ENCODE assay signal across 8 mouse cellular contexts in genomic region chr9:42944536-42945006, GRCm38 (mm10). TPM values are rescaled to one million over a fixed set of nuclear protein-coding genes. Genes with fewer than 3 reads are reported as not detected.
DNase-seq lines count a peak whose midpoint lies in the region; ATAC-seq and TF ChIP-seq lines count a peak whose summit lies in the region.

No protein-coding gene starts in this region.

- H3K36me3 ChIP-seq in C2C12 (ENCODE audit: control insufficient read depth, insufficient read depth), result no peaks in the 10 kb centered on the region
- no peaks in the 10 kb centered on the region for H3K36me3 ChIP-seq in heart, embryonic 14.5 days (ENCODE audit: control insufficient read depth, insufficient read depth, low read length)
- H3K36me3 ChIP-seq in liver, embryonic 13.5 days, result no peaks in the 10 kb centered on the region
- H3K36me3 ChIP-seq in stomach, embryonic 15.5 days, result no peaks in the 10 kb centered on the region

- peak; percentile 75 for ATAC-seq in heart, embryonic 14.5 days (ENCODE audit: insufficient number of reproducible peaks, insufficient read depth, low FRiP score, low read depth)
- ATAC-seq in liver, embryonic 13.5 days (ENCODE audit: low read depth), result peak; percentile 82
- ATAC-seq in stomach, embryonic 15.5 days (ENCODE audit: insufficient read depth, low FRiP score, low read depth), result peak; percentile 81

- H3K4me3 ChIP-seq in C2C12 (ENCODE audit: insufficient read depth, poor library complexity, severe bottlenecking), result peak overlapping the region; percentile 2
- peak overlapping the region; percentile 62 to 65 for H3K4me3 ChIP-seq in heart, embryonic 14.5 days (ENCODE audit: control insufficient read depth in 1 of 2, insufficient read depth in 1 of 2, low read depth in 1 of 2, low read length in 2 of 2)
- peak overlapping the region; percentile 61 for H3K4me3 ChIP-seq in liver, embryonic 13.5 days (replicated peaks)
- H3K4me3 ChIP-seq in stomach, embryonic 15.5 days (replicated peaks), result peak overlapping the region; percentile 72

- no peak overlapping the region for H3ac ChIP-seq in C2C12 (ENCODE audit: control insufficient read depth, insufficient read length, low read depth)

- H3K79me3 ChIP-seq in C2C12 (ENCODE audit: low read depth), result no peaks in the 10 kb centered on the region

- peak; percentile 62 for DNase-seq in brain, embryonic 18.5 days (ENCODE audit: low read depth, low spot score)
- peak; percentile 30 for DNase-seq in fibroblast of lung, adult 2 months (ENCODE audit: low read depth)
- peak; percentile 89 for DNase-seq in kidney, postnatal 14 days
- peak; percentile 45 for DNase-seq in liver, embryonic 13.5 days
- peak; percentile 95 for DNase-seq in neural tube, embryonic 10.5 days (ENCODE audit: extremely low spot score, low spot score)

- H3K4me2 ChIP-seq in heart, embryonic 14.5 days (ENCODE audit: low read length), result peak overlapping the region; percentile 99
- H3K4me2 ChIP-seq in liver, embryonic 13.5 days, result peak overlapping the region; percentile 74
- H3K4me2 ChIP-seq in stomach, embryonic 15.5 days, result peak overlapping the region; percentile 100

- no peaks in the 10 kb centered on the region for H3K79me2 ChIP-seq in C2C12 (ENCODE audit: control insufficient read depth, insufficient read depth)

- H3K4me1 ChIP-seq in heart, embryonic 14.5 days (ENCODE audit: control insufficient read depth in 2 of 2, insufficient read depth in 2 of 2, low read length in 2 of 2), result peaks cover 2 to 10% of the 10 kb centered on the region in 2 experiments; a peak in 3 of 4 replicates
- no peaks in the 10 kb centered on the region for H3K4me1 ChIP-seq in liver, embryonic 13.5 days (replicated peaks)
- peaks cover 9% of the 10 kb centered on the region; the same call in 1 of the 2 replicates for H3K4me1 ChIP-seq in stomach, embryonic 15.5 days

- H3K9ac ChIP-seq in heart, embryonic 14.5 days (ENCODE audit: low read length), result peak overlapping the region; percentile 74
- H3K9ac ChIP-seq in liver, embryonic 13.5 days, result peak overlapping the region; percentile 61; the same call in 1 of the 2 replicates
- H3K9ac ChIP-seq in stomach, embryonic 15.5 days, result peak overlapping the region; percentile 42; the same call in 1 of the 2 replicates

- no peaks in the 10 kb centered on the region for H3K9me3 ChIP-seq in heart, embryonic 14.5 days (ENCODE audit: control insufficient read depth, low read length)
- H3K9me3 ChIP-seq in liver, embryonic 13.5 days (replicated peaks), result no peaks in the 10 kb centered on the region
- H3K9me3 ChIP-seq in stomach, embryonic 15.5 days, result no peaks in the 10 kb centered on the region

- WGBS in heart, embryonic 14.5 days, result under 1% methylated on average over 51 of the region's 52 CpGs
- under 1% methylated on average over 52 of the region's 52 CpGs for WGBS in liver, embryonic 13.5 days (ENCODE audit: insufficient replicate concordance)
- WGBS in stomach, embryonic 15.5 days, result 1% methylated on average over 52 of the region's 52 CpGs

- peaks cover 67% of the 10 kb centered on the region for H3K27me3 ChIP-seq in C2C12 (ENCODE audit: control insufficient read depth, insufficient read depth, insufficient read length)
- H3K27me3 ChIP-seq in heart, embryonic 14.5 days (ENCODE audit: control insufficient read depth, insufficient read depth, low read length), result peaks cover 68% of the 10 kb centered on the region
- peaks cover 80% of the 10 kb centered on the region for H3K27me3 ChIP-seq in liver, embryonic 13.5 days
- H3K27me3 ChIP-seq in stomach, embryonic 15.5 days (replicated peaks), result no peaks in the 10 kb centered on the region

- TF ChIP-seq CTCF in C2C12 (IDR thresholded peaks at IDR 0.05; ENCODE audit: control insufficient read depth, insufficient read depth, insufficient read length), result peak; percentile 93

- no peak overlapping the region for H3K27ac ChIP-seq in heart, embryonic 14.5 days (replicated peaks in 1 of 2; ENCODE audit: control insufficient read depth in 1 of 2, insufficient read depth in 1 of 2, low read depth in 2 of 2, low read length in 2 of 2)
- no peak overlapping the region for H3K27ac ChIP-seq in liver, embryonic 13.5 days
- no peak overlapping the region for H3K27ac ChIP-seq in stomach, embryonic 15.5 days

TF ChIP-seq in C2C12, 6 proteins besides CTCF, POLR2A, EP300 and RAD21:
- TF ChIP-seq FOSL1 (IDR thresholded peaks at IDR 0.05; ENCODE audit: insufficient read depth, low read length, poor library complexity, severe bottlenecking), result no peak
- no peak for TF ChIP-seq MAX (IDR thresholded peaks at IDR 0.05)
- no peak for TF ChIP-seq MYOG (IDR thresholded peaks at IDR 0.05; ENCODE audit: control insufficient read depth, extremely low read depth, insufficient read length)
- no peak for TF ChIP-seq USF1 (IDR thresholded peaks at IDR 0.05; ENCODE audit: low read depth)
- TF ChIP-seq CEBPB (IDR thresholded peaks at IDR 0.05; ENCODE audit: low read depth), result no peak
- no peak for TF ChIP-seq MYOD1 (IDR thresholded peaks at IDR 0.05; ENCODE audit: control insufficient read depth, insufficient read length, low read depth)
TF ChIP-seq in C2C12: peak in this region for 0.

RNA-seq across cellular contexts. Expression of gene Grik4, which starts 0.3 kb away (rescaled TPM):
- not detected for polyA plus RNA-seq in C2C12 (2012; fragmentation: generic; extraction: Trizol)
- 0.09 TPM in 1 of 2 replicates, not detected in the other for polyA plus RNA-seq in heart, embryonic 14.5 days (2014; fragmentation: Nextera tagmentation; extraction: Ambion mirVana)
- polyA plus RNA-seq in liver, embryonic 13.5 days (2015; fragmentation: Nextera tagmentation; extraction: Ambion mirVana), result 1.1 and 1.5 TPM in 2 replicates
- polyA plus RNA-seq in stomach, embryonic 15.5 days (2015; fragmentation: Nextera tagmentation; extraction: Ambion mirVana), result 1.1 TPM in 2 replicates

Comparison
In these comparisons a context has a peak if more than half of its experiments do, and no peak if none do; other contexts are left out.
1. H3K4me3 ChIP-seq: peak in every context shown above with its lines; median percentile 72 in stomach, embryonic 15.5 days; 64 in heart, embryonic 14.5 days; 61 in liver, embryonic 13.5 days; 2 in C2C12.
2. DNase-seq: peak in every context shown above with its lines; median percentile 95 in neural tube, embryonic 10.5 days; 89 in kidney, postnatal 14 days; 62 in brain, embryonic 18.5 days; 45 in liver, embryonic 13.5 days; 30 in fibroblast of lung, adult 2 months.